Comparison of ENCODE assay signal across 1 mouse cellular context in genomic region chr9:44347166-44347565, GRCm38 (mm10).
TF ChIP-seq lines count a peak whose summit lies in the region.

No protein-coding gene starts in this region.

TF ChIP-seq in ES-E14, 5 proteins besides CTCF, POLR2A, EP300 and RAD21:
- TF ChIP-seq ZC3H11A (IDR thresholded peaks at IDR 0.05; ENCODE audit: borderline replicate concordance, low read depth, low read length) (no peak), ZNF384 (IDR thresholded peaks at IDR 0.05; ENCODE audit: low read depth, low read length) (no peak), MAFK (IDR thresholded peaks at IDR 0.05; ENCODE audit: insufficient read depth, low read depth, low read length) (no peak), CHD2 (IDR thresholded peaks at IDR 0.05; ENCODE audit: low read depth, low read length) (no peak)
